Mouse (Mus musculus) kidney, adult 2 months (tissue): ENCODE data around the gene Armc12.

Source experiments
- CTCF ChIP-seq: fragments of 200-500 bp; conservative IDR thresholded peaks from 2 replicates; pipeline ENCODE4 v1.5.1; 2011; ENCODE audit warnings: low read depth, mild to moderate bottlenecking, control low read depth, low read length, moderate library complexity, mixed read lengths; ENCODE audit not compliant: insufficient read depth, insufficient read length
- POLR2A ChIP-seq: fragments of 200-500 bp; IDR thresholded peaks from one replicate; pipeline ENCODE4 v1.6.1; 2011; ENCODE audit warnings: low read depth, low read length, control low read depth

DNA sequence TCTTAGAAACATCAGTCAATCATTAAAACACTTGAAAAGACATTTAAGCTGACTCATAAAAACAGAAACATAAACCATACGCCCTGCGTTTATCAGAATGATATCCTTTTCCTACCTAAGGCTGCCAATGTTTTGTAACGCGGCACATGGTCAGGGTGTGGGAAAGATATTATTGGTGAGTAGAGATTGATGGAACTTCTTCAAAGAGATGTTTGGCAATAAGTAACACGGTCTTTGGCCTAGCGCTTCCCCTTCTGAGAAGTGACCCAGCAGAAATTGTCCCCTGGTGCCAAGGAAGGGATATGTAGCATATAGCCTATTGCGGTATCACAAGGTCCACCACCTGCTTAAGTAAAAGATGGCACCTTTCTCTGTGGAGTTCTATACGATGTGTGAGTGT is 34.8 kb upstream of the Armc12 start:
- TF ChIP-seq POLR2A = no peak
- no peak for TF ChIP-seq CTCF
